Mouse (Mus musculus) brain, adult 2 months (tissue): ENCODE measurements at regions not wholly inside any gene's neighbourhood (a gene's known extent, or its start where the extent isn't known, plus 50 kb on each side); places are given as distances from the start of the nearest gene placed in this dataset.

Experiments used
- DNase-seq: peaks from one replicate; pipeline ENCODE4 v3.0.0; 2011; ENCODE audit warnings: low read depth, low spot score

DNA sequence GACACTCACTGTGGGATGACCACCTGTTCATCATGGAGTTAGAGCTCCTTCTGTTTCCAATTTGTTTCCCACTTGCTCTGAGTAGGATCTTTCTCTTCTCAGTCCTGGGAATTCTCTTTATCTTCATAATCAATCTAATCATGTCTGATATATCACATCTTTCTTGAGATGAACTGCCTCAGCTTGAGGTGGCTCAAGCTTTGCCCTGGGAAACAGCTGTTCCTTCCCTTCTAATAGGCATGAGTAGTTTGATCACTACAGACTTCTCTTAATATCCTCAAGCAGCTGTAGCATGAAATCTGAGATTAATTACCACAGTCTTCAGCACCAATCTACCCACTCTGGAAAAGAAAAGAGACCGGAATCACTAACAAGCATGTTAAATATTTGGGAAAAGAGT, 270.8 kb upstream of the Tmem47 start:
- no peak for DNase-seq

- DNase-seq = peak; percentile 65
Measured at GRCm38 (mm10) chrX:80800271-80800670, 270.2 kb upstream of the Tmem47 start.
